Comparison of ENCODE assay signal across 9 mouse cellular contexts in the genomic region with DNA sequence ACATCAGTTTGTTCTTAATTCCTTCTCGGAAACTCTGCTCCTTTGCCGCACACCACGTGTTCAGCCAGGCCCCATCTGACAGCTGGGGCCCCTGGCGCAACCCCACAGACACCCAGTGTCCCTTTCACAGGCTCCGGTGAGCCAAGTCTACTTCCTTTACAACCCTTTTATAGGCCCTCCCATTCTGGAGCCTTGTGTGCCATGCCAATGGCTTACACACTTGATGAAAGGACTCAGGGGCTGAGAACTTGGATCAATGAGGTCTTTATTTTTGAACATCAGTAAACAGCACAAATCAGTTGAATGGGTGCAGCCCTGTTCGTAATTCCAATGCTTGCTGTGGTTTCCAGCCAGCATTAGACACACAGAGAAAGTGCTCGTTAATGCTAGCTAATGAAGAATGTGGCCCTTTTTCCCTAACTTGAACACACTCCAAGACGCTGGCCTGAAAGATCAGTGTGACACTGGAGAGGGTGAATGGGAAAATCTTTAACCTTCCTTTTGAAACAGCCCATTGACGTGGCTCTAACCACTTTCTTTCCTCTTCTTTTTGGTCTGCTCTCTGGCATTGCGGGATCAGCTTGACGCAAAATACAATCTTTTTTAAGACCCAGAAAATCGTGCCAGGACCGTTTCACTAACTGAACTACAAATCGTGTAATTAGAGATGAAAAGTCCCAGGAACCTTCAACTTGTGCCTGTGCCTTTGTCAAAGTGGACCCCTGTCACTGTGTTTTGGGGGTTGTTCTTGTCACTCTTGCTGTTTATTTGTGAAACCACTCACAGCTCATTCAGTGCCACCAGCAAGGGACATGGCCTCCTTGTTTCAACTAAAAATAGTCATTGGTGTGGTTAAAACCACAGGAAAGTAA. TPM values are rescaled to one million over a fixed set of nuclear protein-coding genes. Genes with fewer than 3 reads are reported as not detected.
A peak's percentile ranks its signal among the peaks of the same experiment; 100 is the strongest.
DNase-seq lines count a peak whose midpoint lies in the region; ATAC-seq and TF ChIP-seq lines count a peak whose summit lies in the region.
"Had no signal": no experiment of that assay in that cellular context is flagged by ENCODE, and none has a peak within 500 bp of the region (broad histone marks: within the 10 kb centered on the region; RNA-seq: fewer than 3 reads in every experiment).

No protein-coding gene starts in this region.

- H3K9ac ChIP-seq in intestine, postnatal 0 days (ENCODE audit: low read depth, low read length): no peak overlapping the region
- H3K9ac ChIP-seq in midbrain, embryonic 15.5 days: no peak overlapping the region

- 63% methylated on average over 14 of the region's 14 CpGs for WGBS in intestine, postnatal 0 days
- 51% methylated on average over 14 of the region's 14 CpGs for WGBS in midbrain, embryonic 15.5 days

- no peaks in the 10 kb centered on the region for H3K27me3 ChIP-seq in intestine, postnatal 0 days (replicated peaks; ENCODE audit: control insufficient read depth, insufficient read depth, low read length)
- no peaks in the 10 kb centered on the region for H3K27me3 ChIP-seq in midbrain, embryonic 15.5 days (replicated peaks)

- H3K4me2 ChIP-seq in intestine, postnatal 0 days (replicated peaks; ENCODE audit: low read depth): no peak overlapping the region
- no peak overlapping the region for H3K4me2 ChIP-seq in midbrain, embryonic 15.5 days

- DNase-seq in gastrocnemius, adult 18-20 months (ENCODE audit: low spot score): peak; percentile 24
- no peak for DNase-seq in gastrocnemius, postnatal 25 days
- DNase-seq in heart, postnatal 10 days: no peak
- DNase-seq in MN1 (ENCODE audit: low spot score): no peak
- DNase-seq in adrenal gland, postnatal 25 days: no peak

- peak overlapping the region; percentile 21; the same call in 1 of the 2 replicates for H3K27ac ChIP-seq in intestine, postnatal 0 days (ENCODE audit: low read depth, low read length)
- H3K27ac ChIP-seq in midbrain, embryonic 15.5 days: no peak overlapping the region

- no peaks in the 10 kb centered on the region for H3K9me3 ChIP-seq in intestine, postnatal 0 days (ENCODE audit: control insufficient read depth)
- H3K9me3 ChIP-seq in midbrain, embryonic 15.5 days: no peaks in the 10 kb centered on the region

- ATAC-seq in common myeloid progenitor, adult 5-6 weeks (replicated peaks; ENCODE audit: low read depth, poor library complexity, severe bottlenecking): peak; percentile 64
- peak; percentile 89 for ATAC-seq in intestine, postnatal 0 days
- peak; percentile 85 for ATAC-seq in midbrain, embryonic 15.5 days (replicated peaks)

- H3K4me1 ChIP-seq in intestine, postnatal 0 days (replicated peaks; ENCODE audit: control insufficient read depth, insufficient read depth, low read length): 0 out of 2 replicates have a peak, but pooled peaks cover 4% of the 10 kb centered on the region
- no peaks in the 10 kb centered on the region for H3K4me1 ChIP-seq in midbrain, embryonic 15.5 days

- H3K36me3 ChIP-seq in intestine, postnatal 0 days (ENCODE audit: control insufficient read depth, insufficient read depth): no peaks in the 10 kb centered on the region
- H3K36me3 ChIP-seq in midbrain, embryonic 15.5 days (replicated peaks): no peaks in the 10 kb centered on the region

- TF ChIP-seq CTCF in intestine, postnatal 0 days (IDR thresholded peaks at IDR 0.05; ENCODE audit: low read depth): no peak

- H3K4me3 ChIP-seq in intestine, postnatal 0 days (ENCODE audit: low read depth, low read length): no peak overlapping the region
- no peak overlapping the region for H3K4me3 ChIP-seq in midbrain, embryonic 15.5 days

- intact Hi-C loops in heart, postnatal 10 days (cut with DNase I): no loop called here

RNA-seq across cellular contexts. Expression of a gene that starts 15.0 kb away (rescaled TPM):
- total RNA-seq in gastrocnemius, adult 18-20 months (2021): 1 to 10 TPM; 1.6 to 2.3 TPM
- total RNA-seq in gastrocnemius, postnatal 25 days (2021): under 1 TPM; 0.87 to 0.96 TPM
- 0.27 TPM in 1 of 2 replicates, not detected in the other for total RNA-seq in common myeloid progenitor, adult 5-6 weeks (2017)
- 1.0 and 1.2 TPM in 2 replicates for polyA plus RNA-seq in intestine, postnatal 0 days (2015; fragmentation: Nextera tagmentation; extraction: Ambion mirVana)
- polyA plus RNA-seq in midbrain, embryonic 15.5 days (2015; fragmentation: Nextera tagmentation; extraction: Ambion mirVana): 0.36 and 0.74 TPM in 2 replicates
- total RNA-seq in heart, postnatal 10 days (2021): under 1 TPM; 0.43 to 0.52 TPM
- total RNA-seq in adrenal gland, postnatal 25 days (2021): 0.33 TPM in 1 of 2 replicates, not detected in the other

RNA-seq across cellular contexts. Expression of a gene that starts 34.7 kb away (rescaled TPM):
- total RNA-seq in gastrocnemius, adult 18-20 months (2021): not detected
- not detected for total RNA-seq in gastrocnemius, postnatal 25 days (2021)
- total RNA-seq in common myeloid progenitor, adult 5-6 weeks (2017): not detected in 2 replicates
- not detected in 2 replicates for polyA plus RNA-seq in intestine, postnatal 0 days (2015; fragmentation: Nextera tagmentation; extraction: Ambion mirVana)
- not detected in 2 replicates for polyA plus RNA-seq in midbrain, embryonic 15.5 days (2015; fragmentation: Nextera tagmentation; extraction: Ambion mirVana)
- not detected for total RNA-seq in heart, postnatal 10 days (2021)
- total RNA-seq in adrenal gland, postnatal 25 days (2021): 0.21 TPM in 1 of 2 replicates, not detected in the other
- polyA plus RNA-seq: intestine, embryonic 14.5 days had no signal

RNA-seq across cellular contexts. Expression of a gene that starts 46.6 kb away (rescaled TPM):
- total RNA-seq in gastrocnemius, adult 18-20 months (2021): not detected
- not detected for total RNA-seq in gastrocnemius, postnatal 25 days (2021)
- total RNA-seq in common myeloid progenitor, adult 5-6 weeks (2017): not detected in 2 replicates
- not detected in 2 replicates for polyA plus RNA-seq in intestine, postnatal 0 days (2015; fragmentation: Nextera tagmentation; extraction: Ambion mirVana)
- polyA plus RNA-seq in midbrain, embryonic 15.5 days (2015; fragmentation: Nextera tagmentation; extraction: Ambion mirVana): not detected in 2 replicates
- total RNA-seq in heart, postnatal 10 days (2021): not detected
- total RNA-seq in adrenal gland, postnatal 25 days (2021): not detected in 2 replicates
- polyA plus RNA-seq: intestine, embryonic 14.5 days had no signal

RNA-seq across cellular contexts. Expression of a gene that starts 52.2 kb away (rescaled TPM):
- total RNA-seq in gastrocnemius, adult 18-20 months (2021): 10 to 100 TPM; 42.5 to 47.7 TPM
- total RNA-seq in gastrocnemius, postnatal 25 days (2021): 10 to 100 TPM; 41.5 to 44.0 TPM
- total RNA-seq in common myeloid progenitor, adult 5-6 weeks (2017): 12.5 and 48.2 TPM in 2 replicates
- polyA plus RNA-seq in intestine, postnatal 0 days (2015; fragmentation: Nextera tagmentation; extraction: Ambion mirVana): 86.5 and 86.9 TPM in 2 replicates
- 54.2 and 58.6 TPM in 2 replicates for polyA plus RNA-seq in midbrain, embryonic 15.5 days (2015; fragmentation: Nextera tagmentation; extraction: Ambion mirVana)
- 10 to 100 TPM; 33.1 to 35.1 TPM for total RNA-seq in heart, postnatal 10 days (2021)
- total RNA-seq in adrenal gland, postnatal 25 days (2021): 29.6 and 43.0 TPM in 2 replicates
